Mouse (Mus musculus) brain, embryonic 18.5 days (tissue): ENCODE data around the gene Tmem273.

Experiments
- DNase-seq: peaks from one replicate; pipeline ENCODE4 v3.0.0-alpha.2; 2012; ENCODE audit warnings: low read depth, low spot score

Gene Tmem273

GRCm38 (mm10) chr14:32812429-32812828 is 26.7 kb downstream of the Tmem273 start:
- DNase-seq = no peak

- DNase-seq = no peak
These were observed 29.2 kb downstream of the Tmem273 start for GRCm38 (mm10) chr14:32814961-32815360.

- DNase-seq = no peak
These were observed 30.8 kb downstream of the Tmem273 start for GRCm38 (mm10) chr14:32816533-32816932.

GRCm38 (mm10) chr14:32817258-32817657 is 31.5 kb downstream of the Tmem273 start:
- DNase-seq = no peak

- no peak for DNase-seq
These were observed 33.5 kb downstream of the Tmem273 start for GRCm38 (mm10) chr14:32819297-32819696.

GRCm38 (mm10) chr14:32822812-32823211 is 37.0 kb downstream of the Tmem273 start:
- DNase-seq = no peak

GRCm38 (mm10) chr14:32823861-32824260 is 38.1 kb downstream of the Tmem273 start:
- DNase-seq = no peak

GRCm38 (mm10) chr14:32824267-32825150 is 38.7 kb downstream of the Tmem273 start:
- no peak for DNase-seq

GRCm38 (mm10) chr14:32825426-32826032 is 39.8 kb downstream of the Tmem273 start:
- DNase-seq = no peak

GRCm38 (mm10) chr14:32827165-32827564 is 41.4 kb downstream of the Tmem273 start:
- DNase-seq = no peak

GRCm38 (mm10) chr14:32827994-32828650 is 42.4 kb downstream of the Tmem273 start:
- no peak for DNase-seq

GRCm38 (mm10) chr14:32833847-32834246 is 48.1 kb downstream of the Tmem273 start, which contains the start of gene Fam170b:
Gene Fam170b (plus strand): TSS chr14:32833962.
- no peak for DNase-seq

GRCm38 (mm10) chr14:32835181-32835580 is 49.4 kb downstream of the Tmem273 start:
- no peak for DNase-seq

GRCm38 (mm10) chr14:32835596-32835995 is 49.8 kb downstream of the Tmem273 start:
- no peak for DNase-seq

GRCm38 (mm10) chr14:32836191-32836590 is 50.4 kb downstream of the Tmem273 start:
- no peak for DNase-seq

- DNase-seq = no peak
These were observed 56.3 kb downstream of the Tmem273 start for GRCm38 (mm10) chr14:32842052-32842451.

- DNase-seq = no peak
These were observed 68.3 kb downstream of the Tmem273 start for GRCm38 (mm10) chr14:32854059-32854458.

- no peak for DNase-seq
These were observed 70.5 kb downstream of the Tmem273 start for GRCm38 (mm10) chr14:32856246-32856645.

- DNase-seq = no peak
These were observed 71.0 kb downstream of the Tmem273 start, which contains the start of gene Vstm4 for GRCm38 (mm10) chr14:32856681-32857328. Gene Vstm4 (plus strand): TSS chr14:32856756.

GRCm38 (mm10) chr14:32858361-32858760 is 72.6 kb downstream of the Tmem273 start:
- no peak for DNase-seq

- DNase-seq = no peak
These were observed 73.3 kb downstream of the Tmem273 start for GRCm38 (mm10) chr14:32858941-32859510.
